Mouse (Mus musculus) hindbrain, embryonic 11.5 days (tissue): Measurements from ENCODE around the gene Coil. TPM values are rescaled to one million over a fixed set of nuclear protein-coding genes. Genes with fewer than 3 reads are reported as not detected.

Source experiments
- ATAC-seq: fragments of 200-750 bp; cut with Nextera tagmentation; 2 replicates; pipeline ENCODE4 v1.8.0; 2017; ENCODE audit warnings: mild to moderate bottlenecking, moderate TSS enrichment, moderate library complexity; ENCODE audit not compliant: low FRiP score
- DNase-seq: peaks from one replicate; pipeline ENCODE4 v3.0.0-alpha.2; 2015; ENCODE audit warnings: low spot score
- H3K27ac ChIP-seq: fragments of 300-500 bp; sonication (generic); 2 replicates; pipeline ENCODE4 v1.5.1; 2014; ENCODE audit warnings: mild to moderate bottlenecking, low read depth, low read length
- H3K27me3 ChIP-seq: fragments of 300-500 bp; sonication (generic); 2 replicates; pipeline ENCODE4 v1.6.1; 2014; ENCODE audit warnings: mild to moderate bottlenecking, low read length, moderate library complexity, mixed read lengths; ENCODE audit not compliant: control insufficient read depth, insufficient read depth
- H3K36me3 ChIP-seq: fragments of 300-500 bp; sonication (generic); 2 replicates; pipeline ENCODE4 v1.6.1; 2014; ENCODE audit warnings: mild to moderate bottlenecking, low read length, moderate library complexity, mixed read lengths; ENCODE audit not compliant: control insufficient read depth, insufficient read depth
- H3K4me1 ChIP-seq: fragments of 300-500 bp; sonication (generic); replicated peaks from 2 replicates; pipeline ENCODE4 v1.6.1; 2014; ENCODE audit warnings: low read length, mixed read lengths; ENCODE audit not compliant: control insufficient read depth, insufficient read depth
- H3K4me2 ChIP-seq: fragments of 300-500 bp; sonication (generic); replicated peaks from 2 replicates; pipeline ENCODE4 v1.6.1; 2014; ENCODE audit warnings: mild to moderate bottlenecking, low read depth, low read length
- H3K4me3 ChIP-seq: fragments of 300-500 bp; sonication (generic); 2 replicates; pipeline ENCODE4 v1.5.1; 2014; ENCODE audit warnings: low read depth, low read length
- H3K9ac ChIP-seq: fragments of 300-500 bp; sonication (generic); 2 replicates; pipeline ENCODE4 v1.6.1; 2014; ENCODE audit warnings: low read depth, low read length
- H3K9me3 ChIP-seq: fragments of 300-500 bp; sonication (generic); 2 replicates; pipeline ENCODE4 v1.6.1; 2016; ENCODE audit warnings: low read length; ENCODE audit not compliant: control insufficient read depth
- WGBS: fragments of 180-500 bp; shearing (Covaris S2); extraction: QIAGEN DNeasy Blood & Tissue Kit; methylation state at CpG from one replicate; pipeline ENCODE4 v1.1.7; 2014; 5-methylcytosine and 5-hydroxymethylcytosine counted together
- polyA plus RNA-seq: library from polyadenylated mRNA; unstranded; fragments of >200 nt; fragmentation: Nextera tagmentation; extraction: Ambion mirVana; gene quantifications from 2 replicates; pipeline ENCODE4 v1.2.1, GENCODE M21; 2014

The Coil gene
- polyA plus RNA-seq, 1 experiment from 2014 or later, result 18.8 TPM

- ATAC-seq, result no peak
- Histone ChIP-seq H3K4me1 (no peaks in the 10 kb centered on the region), H3K4me3 (no peak overlapping the region), H3K27me3 (no peaks in the 10 kb centered on the region), H3K9ac (no peak overlapping the region), H3K9me3 (no peaks in the 10 kb centered on the region), H3K36me3 (0 out of 2 replicates have a peak, but pooled peaks cover 3% of the 10 kb centered on the region), H3K4me2 (no peak overlapping the region), H3K27ac (no peak overlapping the region)
- 81% methylated on average over 12 of the region's 12 CpGs for WGBS
- no peak for DNase-seq
Observed at GRCm38 (mm10) chr11:88941489-88941888, 28.6 kb upstream of the Coil start.

- no peak for DNase-seq
- 79% methylated on average over 7 of the region's 8 CpGs for WGBS
Observed at GRCm38 (mm10) chr11:88945971-88946585, 24.0 kb upstream of the Coil start.

GRCm38 (mm10) chr11:88948896-88949295, 21.2 kb upstream of the Coil start:
- H3K27ac ChIP-seq, result no peak overlapping the region
- H3K4me2 ChIP-seq, result no peak overlapping the region
- no peaks in the 10 kb centered on the region for H3K9me3 ChIP-seq
- H3K36me3 ChIP-seq, result 0 out of 2 replicates have a peak, but pooled peaks cover 3% of the 10 kb centered on the region
- ATAC-seq (no peak), DNase-seq (no peak)
- WGBS, result 82% methylated on average over 8 of the region's 8 CpGs
- no peaks in the 10 kb centered on the region for H3K27me3 ChIP-seq
- H3K4me3 ChIP-seq, result no peak overlapping the region
- no peaks in the 10 kb centered on the region for H3K4me1 ChIP-seq
- no peak overlapping the region for H3K9ac ChIP-seq

More at GRCm38 (mm10) chr11:88945971-88946585, 24.0 kb upstream of the Coil start:
- Histone ChIP-seq H3K9me3 (no peaks in the 10 kb centered on the region), H3K4me2 (no peak overlapping the region), H3K27ac (no peak overlapping the region), H3K9ac (no peak overlapping the region), H3K27me3 (no peaks in the 10 kb centered on the region), H3K4me3 (no peak overlapping the region), H3K36me3 (0 out of 2 replicates have a peak, but pooled peaks cover 3% of the 10 kb centered on the region), H3K4me1 (no peaks in the 10 kb centered on the region)
- ATAC-seq, result no peak

- Histone ChIP-seq H3K9me3 (no peaks in the 10 kb centered on the region), H3K4me2 (no peak overlapping the region), H3K4me3 (no peak overlapping the region), H3K27me3 (no peaks in the 10 kb centered on the region), H3K36me3 (no peaks in the 10 kb centered on the region), H3K27ac (no peak overlapping the region), H3K9ac (no peak overlapping the region), H3K4me1 (no peaks in the 10 kb centered on the region)
- DNase-seq (no peak), ATAC-seq (no peak)
- 88% methylated on average over 8 of the region's 8 CpGs for WGBS
Observed at GRCm38 (mm10) chr11:88949802-88950639, 20.0 kb upstream of the Coil start.

GRCm38 (mm10) chr11:88950640-88951250, 19.3 kb upstream of the Coil start:
- Histone ChIP-seq H3K4me3 (no peak overlapping the region), H3K27ac (no peak overlapping the region), H3K27me3 (no peaks in the 10 kb centered on the region), H3K9ac (no peak overlapping the region), H3K36me3 (no peaks in the 10 kb centered on the region), H3K4me2 (no peak overlapping the region), H3K9me3 (no peaks in the 10 kb centered on the region), H3K4me1 (no peaks in the 10 kb centered on the region)
- DNase-seq (no peak), ATAC-seq (no peak)
- WGBS, result 86% methylated on average over 13 of the region's 13 CpGs

GRCm38 (mm10) chr11:88951576-88951975, 18.5 kb upstream of the Coil start:
- ATAC-seq (no peak), DNase-seq (no peak)

GRCm38 (mm10) chr11:88952117-88952516, 17.9 kb upstream of the Coil start:
- 89% methylated on average over 5 of the region's 5 CpGs for WGBS
- no peak overlapping the region for H3K4me2 ChIP-seq
- no peak for DNase-seq
- no peaks in the 10 kb centered on the region for H3K36me3 ChIP-seq
- no peak overlapping the region for H3K4me3 ChIP-seq
- H3K9ac ChIP-seq, result no peak overlapping the region
- no peak for ATAC-seq
- no peaks in the 10 kb centered on the region for H3K9me3 ChIP-seq
- no peaks in the 10 kb centered on the region for H3K27me3 ChIP-seq
- H3K4me1 ChIP-seq, result no peaks in the 10 kb centered on the region
- no peak overlapping the region for H3K27ac ChIP-seq

More at GRCm38 (mm10) chr11:88951576-88951975, 18.5 kb upstream of the Coil start:
- Histone ChIP-seq H3K36me3 (no peaks in the 10 kb centered on the region), H3K9me3 (no peaks in the 10 kb centered on the region), H3K4me1 (no peaks in the 10 kb centered on the region), H3K9ac (no peak overlapping the region), H3K4me3 (no peak overlapping the region), H3K27me3 (no peaks in the 10 kb centered on the region), H3K27ac (no peak overlapping the region), H3K4me2 (no peak overlapping the region)
- 96% methylated on average over 2 of the region's 2 CpGs for WGBS

- DNase-seq, result no peak
- Histone ChIP-seq H3K4me1 (no peaks in the 10 kb centered on the region), H3K4me2 (no peak overlapping the region), H3K4me3 (no peak overlapping the region), H3K36me3 (no peaks in the 10 kb centered on the region), H3K27ac (no peak overlapping the region), H3K27me3 (no peaks in the 10 kb centered on the region), H3K9ac (no peak overlapping the region), H3K9me3 (no peaks in the 10 kb centered on the region)
- WGBS, result 95% methylated on average over 3 of the region's 3 CpGs
- no peak for ATAC-seq
Observed at GRCm38 (mm10) chr11:88953582-88953981, 16.5 kb upstream of the Coil start.
